Mouse (Mus musculus): ENCODE measurements around the gene Olfr1221. TPM values are rescaled to one million over a fixed set of nuclear protein-coding genes. Genes with fewer than 3 reads are reported as not detected.

Olfr1221 gene
- polyA plus RNA-seq (2017; shearing (Covaris generic)): not detected

DNA sequence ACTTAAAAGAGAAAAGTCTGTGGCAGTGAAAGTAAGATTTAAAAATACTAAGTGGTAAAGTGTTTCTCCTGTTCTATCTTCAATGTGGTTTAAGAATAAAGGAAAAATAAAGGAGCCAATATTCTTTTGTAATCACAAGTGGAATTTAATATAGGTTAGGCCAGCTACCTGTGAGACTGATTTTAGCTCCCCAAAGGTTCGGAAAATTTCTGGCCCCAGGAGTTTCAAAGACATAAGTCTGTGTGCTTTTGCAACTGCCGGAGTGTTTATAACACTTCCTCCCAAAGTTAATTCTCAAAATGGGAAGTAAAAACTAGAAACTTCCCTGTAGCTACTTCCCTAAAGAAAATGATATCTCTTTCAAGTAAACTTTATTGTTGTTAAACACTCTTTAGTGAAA is at the start of gene Olfr1221:
Gene Olfr1221 (minus strand): TSS at position 101 of the 400 bp plus-strand sequence.

DNA sequence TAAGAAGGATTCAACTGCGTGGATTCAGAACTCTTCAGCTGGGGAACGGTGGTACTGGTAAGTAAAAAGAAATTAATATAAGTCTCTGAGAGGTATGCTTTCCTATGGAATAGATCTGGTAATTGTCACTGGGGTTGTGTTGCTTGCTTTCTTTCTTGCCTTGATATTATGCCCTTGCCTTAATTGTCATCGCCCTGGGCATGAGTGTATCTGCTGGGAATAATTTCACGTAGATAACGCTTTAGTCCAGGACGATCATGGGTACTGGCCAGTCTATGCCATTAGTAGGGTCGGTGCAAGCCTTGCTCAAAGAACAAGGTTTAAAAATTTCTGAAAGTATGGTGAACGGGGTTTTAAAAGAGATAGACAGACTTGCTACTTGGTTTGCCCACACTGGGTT is 46.9 kb upstream of the Olfr1221 start, which contains the start of gene Olfr1224-ps1:
Gene Olfr1224-ps1 (minus strand): TSS at position 101 of the 400 bp plus-strand sequence.

DNA sequence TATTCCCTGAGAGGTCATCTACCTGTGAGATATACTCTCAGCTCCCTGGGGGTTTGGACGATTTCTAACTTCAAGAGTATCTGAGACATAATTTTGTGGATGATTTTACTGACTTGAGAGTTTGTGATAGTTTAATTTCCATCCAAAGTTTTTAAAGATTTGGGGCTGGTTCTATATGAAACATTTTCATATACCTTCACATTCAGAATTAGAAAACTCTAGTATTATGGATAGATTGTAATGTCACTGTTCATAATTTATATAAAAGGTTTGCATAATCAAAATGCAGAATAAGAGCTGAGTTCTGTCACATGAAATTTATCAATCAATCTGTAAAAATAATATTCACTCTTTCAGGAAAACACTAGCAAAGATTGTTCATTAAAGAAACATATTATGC is 34.4 kb upstream of the Olfr1221 start, which contains the start of gene Olfr1223:
Gene Olfr1223 (minus strand): TSS at position 101 of the 400 bp plus-strand sequence.

GRCm38 (mm10) chr2:89132954-89133353 is 15.9 kb upstream of the Olfr1221 start, which contains the start of gene Olfr1222:
Gene Olfr1222 (minus strand): TSS chr2:89133054.

DNA sequence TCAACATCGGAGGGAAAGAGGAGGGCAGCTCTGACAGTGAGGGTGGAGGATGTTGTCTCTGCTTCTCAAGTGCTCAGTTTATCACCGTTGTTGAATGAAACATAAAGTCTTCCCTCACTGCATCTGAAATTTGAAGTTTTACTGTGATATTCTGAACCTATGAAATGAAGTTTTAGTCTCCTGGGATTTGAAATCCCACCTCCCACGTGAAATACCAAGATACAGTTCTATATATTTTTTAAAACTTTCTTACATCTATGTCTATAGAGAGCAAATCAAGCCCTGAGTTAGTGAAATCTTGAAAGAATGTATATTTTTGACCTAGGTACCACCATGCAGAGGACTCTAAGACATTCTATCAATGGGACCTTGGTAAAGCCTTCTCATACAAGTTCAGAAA is 10.3 kb downstream of the Olfr1221 start, which contains the start of gene Olfr1220:
Gene Olfr1220 (minus strand): TSS at position 101 of the 400 bp plus-strand sequence.

DNA sequence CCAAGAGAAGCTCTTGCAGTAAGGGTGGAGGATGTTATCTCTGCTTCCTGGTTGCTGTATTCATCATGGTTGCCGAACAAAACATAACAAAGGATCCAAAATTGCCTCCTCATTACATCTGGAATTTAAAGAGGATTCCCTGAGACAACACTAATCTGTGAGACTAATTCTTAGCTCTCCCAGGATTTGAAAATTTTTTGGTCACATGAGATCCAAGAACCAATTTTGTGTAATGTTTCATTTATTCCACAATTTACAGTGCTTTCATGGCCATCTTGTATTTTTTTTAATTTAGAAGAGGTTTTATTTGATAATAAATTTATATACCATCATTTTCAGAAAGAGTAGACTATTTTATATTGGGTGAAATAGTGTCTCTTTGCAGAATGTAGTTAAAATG is 33.7 kb downstream of the Olfr1221 start, which contains the start of gene Olfr1219:
Gene Olfr1219 (minus strand): TSS at position 101 of the 400 bp plus-strand sequence.

DNA sequence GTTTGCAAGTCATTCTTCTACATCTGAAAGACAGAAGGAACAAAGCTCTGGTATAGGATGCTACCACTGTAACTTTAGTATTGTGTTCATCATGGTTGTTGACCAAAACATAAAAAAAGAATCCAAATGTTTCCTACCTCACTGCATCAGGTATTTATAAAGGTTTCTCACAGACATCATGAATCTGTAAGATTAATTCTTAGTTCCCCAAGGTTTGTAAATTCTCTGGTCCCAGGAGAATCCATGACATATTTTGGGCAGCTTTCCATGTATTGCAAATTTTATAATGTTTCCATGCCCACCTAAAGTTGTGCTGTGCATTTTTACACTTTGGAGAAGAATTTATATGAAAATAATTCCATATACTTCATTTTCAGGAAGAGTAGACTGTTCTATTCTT is 56.0 kb downstream of the Olfr1221 start, which contains the start of gene Olfr1218:
Gene Olfr1218 (minus strand): TSS at position 101 of the 400 bp plus-strand sequence.

Other genes starting within 250 kb of the Olfr1221 start
- gene Olfr1208, start 215.0 kb downstream of the Olfr1221 start, polyA plus RNA-seq (2017; shearing (Covaris generic)): not detected
- gene Olfr1209, start 202.1 kb downstream of the Olfr1221 start, polyA plus RNA-seq (2017; shearing (Covaris generic)): not detected
- not detected for gene Olfr1211, start 179.2 kb downstream of the Olfr1221 start, polyA plus RNA-seq (2017; shearing (Covaris generic))
- gene Olfr1212, start 163.3 kb downstream of the Olfr1221 start, polyA plus RNA-seq (2017; shearing (Covaris generic)): not detected
- gene Gm13762, start 137.0 kb downstream of the Olfr1221 start, polyA plus RNA-seq (2017; shearing (Covaris generic)): not detected
- gene Olfr1214, start 124.6 kb downstream of the Olfr1221 start, polyA plus RNA-seq (2017; shearing (Covaris generic)): not detected
- 0.19 TPM for gene Olfr1215, start 110.3 kb downstream of the Olfr1221 start, polyA plus RNA-seq (2017; shearing (Covaris generic))
- gene Olfr1216, start 98.9 kb downstream of the Olfr1221 start, polyA plus RNA-seq (2017; shearing (Covaris generic)): not detected
- gene Olfr1217, start 85.2 kb downstream of the Olfr1221 start, polyA plus RNA-seq (2017; shearing (Covaris generic)): not detected
- gene Olfr1218, start 56.1 kb downstream of the Olfr1221 start, polyA plus RNA-seq (2017; shearing (Covaris generic)): not detected
- not detected for gene Olfr1219, start 33.8 kb downstream of the Olfr1221 start, polyA plus RNA-seq (2017; shearing (Covaris generic))
- gene Olfr1220, start 10.4 kb downstream of the Olfr1221 start, polyA plus RNA-seq (2017; shearing (Covaris generic)): 0.09 TPM
- gene Olfr1222, start 15.8 kb upstream of the Olfr1221 start, polyA plus RNA-seq (2017; shearing (Covaris generic)): not detected
- not detected for gene Olfr1223, start 34.3 kb upstream of the Olfr1221 start, polyA plus RNA-seq (2017; shearing (Covaris generic))
- not detected for gene Olfr1224-ps1, start 46.8 kb upstream of the Olfr1221 start, polyA plus RNA-seq (2017; shearing (Covaris generic))
- not detected for gene Olfr1225, start 57.4 kb upstream of the Olfr1221 start, polyA plus RNA-seq (2017; shearing (Covaris generic))
- not detected for gene Olfr1226, start 82.8 kb upstream of the Olfr1221 start, polyA plus RNA-seq (2017; shearing (Covaris generic))
- not detected for gene Olfr1228, start 136.8 kb upstream of the Olfr1221 start, polyA plus RNA-seq (2017; shearing (Covaris generic))
- gene Olfr1229, start 170.7 kb upstream of the Olfr1221 start, polyA plus RNA-seq (2017; shearing (Covaris generic)): 0.11 TPM
- gene Olfr1230, start 180.0 kb upstream of the Olfr1221 start, polyA plus RNA-seq (2017; shearing (Covaris generic)): not detected
- gene Olfr1231, start 189.8 kb upstream of the Olfr1221 start, polyA plus RNA-seq (2017; shearing (Covaris generic)): not detected
- gene Olfr1232, start 212.4 kb upstream of the Olfr1221 start, polyA plus RNA-seq (2017; shearing (Covaris generic)): not detected
- not detected for gene Olfr1233, start 225.1 kb upstream of the Olfr1221 start, polyA plus RNA-seq (2017; shearing (Covaris generic))
- gene Olfr1234, start 247.6 kb upstream of the Olfr1221 start, polyA plus RNA-seq (2017; shearing (Covaris generic)): not detected

All from effector memory CD4-positive, alpha-beta T cell, adult 5 months (primary cell).